Mouse (Mus musculus): ENCODE data around the gene Slc25a44. TPM values are rescaled to one million over a fixed set of nuclear protein-coding genes. Genes with fewer than 3 reads are reported as not detected.
"Not testable (repeated sequence)": the region's sequence is repeated elsewhere in the genome, so short reads cannot be mapped to it uniquely, and the experiment has no call there.

The Slc25a44 gene
- total RNA-seq, 4 experiments from 2014 or later = 66.0 to 72.8 (median 68.6) TPM

DNA sequence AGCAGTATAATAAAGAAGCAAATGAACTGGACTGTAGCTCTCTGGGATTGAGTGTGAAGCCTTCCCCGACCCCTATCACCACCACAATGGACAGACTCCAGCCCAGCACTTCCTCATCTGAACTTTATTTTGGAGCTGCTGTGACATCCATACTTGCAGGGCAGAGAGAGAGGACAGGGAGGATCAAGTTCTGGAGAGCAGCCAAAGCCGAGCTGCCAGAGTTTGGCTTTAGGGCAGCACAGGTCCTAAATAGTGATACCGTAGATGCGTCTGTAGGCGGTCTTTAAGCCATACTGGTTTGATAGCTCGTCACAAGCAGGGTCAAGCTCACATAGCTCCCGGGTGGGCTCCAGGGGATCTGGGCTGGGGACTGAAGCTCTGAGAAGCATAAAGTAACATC is 56.4 kb downstream of the Slc25a44 start:
- not testable (repeated sequence) for DNase-seq (ENCODE audit: low spot score in 2 of 2)

DNA sequence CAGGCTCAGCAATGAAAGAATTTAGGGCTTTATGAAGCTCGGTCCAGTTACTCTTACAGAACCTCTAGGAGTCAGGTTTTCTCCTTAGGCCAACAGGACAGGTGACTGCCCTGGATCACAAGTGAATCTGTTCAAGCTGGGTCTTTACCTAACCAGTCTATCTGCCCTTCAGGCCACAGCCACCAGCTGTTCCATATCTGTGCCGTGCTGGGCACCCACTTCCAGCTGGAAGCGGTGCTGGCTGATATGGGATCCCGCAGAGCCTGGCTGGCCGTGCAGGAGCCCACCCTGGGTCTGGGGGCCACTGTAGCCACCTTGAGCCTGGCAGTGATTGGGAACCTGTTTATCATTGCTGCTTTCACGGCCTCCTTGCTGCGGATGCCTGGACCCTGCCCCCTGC is 57.4 kb downstream of the Slc25a44 start:
- not testable (repeated sequence) for DNase-seq (ENCODE audit: low spot score in 2 of 2)

DNA sequence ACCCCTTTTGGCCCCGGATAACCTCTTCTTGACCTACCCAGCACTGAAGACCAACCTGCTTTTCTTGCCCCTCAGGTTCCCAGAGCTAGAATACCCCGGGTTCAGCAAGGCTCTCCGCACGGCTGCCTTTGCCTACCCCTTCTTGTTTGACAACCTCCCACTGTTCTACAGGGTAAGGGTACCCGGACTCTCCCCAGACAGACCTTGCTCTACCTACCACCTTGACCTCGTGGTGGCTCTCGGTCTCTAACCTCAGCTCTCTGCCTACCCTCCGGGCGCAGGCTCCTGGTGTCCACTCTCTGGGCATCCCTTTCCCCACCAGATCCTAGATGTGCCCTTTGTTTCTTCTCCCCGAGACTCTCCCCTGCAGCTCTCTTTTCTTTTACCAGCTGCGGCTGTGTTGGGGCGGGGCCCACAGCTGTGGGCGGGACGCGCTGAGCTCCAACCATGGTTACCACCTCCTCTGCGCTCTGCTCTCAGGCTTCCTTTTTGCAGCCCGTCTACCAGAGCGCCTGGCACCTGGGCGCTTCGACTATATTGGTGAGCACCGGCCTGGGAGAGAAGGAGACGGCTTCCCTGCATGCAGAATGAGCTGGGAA is 58.0 kb downstream of the Slc25a44 start:
- peak in 1 of 2 experiments; percentile 54 for DNase-seq (ENCODE audit: low spot score in 2 of 2)

DNA sequence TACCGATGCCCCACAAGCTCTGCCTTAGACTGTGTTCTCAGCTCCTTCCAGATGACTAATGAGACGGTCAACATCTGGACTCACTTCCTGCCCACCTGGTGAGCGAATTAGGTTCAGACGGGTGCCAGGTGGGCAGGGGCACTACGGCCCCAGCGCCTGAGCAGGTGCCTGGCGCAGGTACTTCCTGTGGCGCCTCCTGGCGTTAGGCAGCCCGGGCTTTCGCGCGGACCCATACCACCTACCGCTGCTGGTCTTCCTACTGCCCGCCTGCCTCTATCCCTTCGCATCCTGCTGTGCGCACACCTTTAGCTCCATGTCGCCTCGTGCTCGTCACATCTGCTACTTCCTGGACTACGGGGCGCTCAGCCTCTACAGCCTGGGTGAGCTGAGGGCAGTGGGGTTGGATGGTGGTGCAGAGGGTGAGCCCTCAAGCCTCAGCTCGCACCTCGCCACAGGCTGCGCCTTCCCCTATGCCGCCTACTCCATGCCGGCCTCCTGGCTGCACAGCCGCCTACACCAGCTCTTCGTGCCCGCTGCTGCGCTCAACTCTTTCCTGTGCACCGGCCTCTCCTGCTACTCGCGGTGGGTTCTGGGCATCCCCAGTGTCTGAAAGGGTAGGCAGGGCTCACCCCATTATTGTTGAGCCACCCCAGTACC is 59.1 kb downstream of the Slc25a44 start:
- no peak for DNase-seq (ENCODE audit: low spot score in 2 of 2)

DNA sequence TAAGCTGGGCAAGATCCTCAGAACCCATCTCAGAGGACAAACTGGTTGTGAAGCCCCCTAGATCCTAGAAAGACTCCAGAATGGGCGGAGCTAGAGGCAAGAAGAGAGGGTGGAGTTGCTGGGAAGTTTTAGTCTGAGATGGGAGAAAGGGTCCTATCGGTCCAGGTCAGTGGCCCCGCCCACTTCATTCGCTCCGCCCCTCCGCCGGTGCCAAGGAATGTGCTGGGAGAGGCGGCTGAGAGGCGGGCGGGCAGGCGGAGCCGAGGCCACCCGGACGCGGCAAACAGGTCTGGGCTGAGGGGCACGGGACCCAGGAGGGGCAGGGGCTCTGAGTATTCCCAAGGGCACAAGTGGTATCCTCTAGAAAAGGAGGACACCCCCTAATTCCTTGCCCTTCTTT is 60.6 kb downstream of the Slc25a44 start, which contains the start of gene Paqr6:
TSS of gene Paqr6 (plus strand) at position 248 of the 400 bp plus-strand sequence.
- DNase-seq (ENCODE audit: low spot score in 2 of 2) = peak in 1 of 2 experiments; percentile 63

DNA sequence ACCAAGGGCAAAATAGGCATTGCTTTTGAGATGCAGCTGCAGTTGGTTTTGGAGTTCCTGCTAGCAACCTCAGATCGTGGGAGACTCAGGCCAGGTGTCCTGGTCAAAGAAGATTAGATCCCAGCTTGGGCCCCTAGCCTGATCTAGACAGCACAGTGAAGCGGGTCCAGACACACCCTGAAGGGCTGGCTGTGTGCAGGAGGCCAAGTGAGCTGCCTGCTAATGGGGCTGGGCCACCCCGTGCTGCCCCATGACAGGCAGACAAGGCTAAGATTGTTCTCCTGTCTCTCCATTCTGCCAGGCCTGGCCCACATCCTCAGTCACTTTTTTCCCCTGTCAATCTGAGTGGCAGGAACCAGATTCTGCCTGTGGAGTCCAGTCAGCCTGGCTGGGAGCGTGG is 61.2 kb downstream of the Slc25a44 start:
- peak; percentile 53 to 76 for DNase-seq (ENCODE audit: low spot score in 2 of 2)

DNA sequence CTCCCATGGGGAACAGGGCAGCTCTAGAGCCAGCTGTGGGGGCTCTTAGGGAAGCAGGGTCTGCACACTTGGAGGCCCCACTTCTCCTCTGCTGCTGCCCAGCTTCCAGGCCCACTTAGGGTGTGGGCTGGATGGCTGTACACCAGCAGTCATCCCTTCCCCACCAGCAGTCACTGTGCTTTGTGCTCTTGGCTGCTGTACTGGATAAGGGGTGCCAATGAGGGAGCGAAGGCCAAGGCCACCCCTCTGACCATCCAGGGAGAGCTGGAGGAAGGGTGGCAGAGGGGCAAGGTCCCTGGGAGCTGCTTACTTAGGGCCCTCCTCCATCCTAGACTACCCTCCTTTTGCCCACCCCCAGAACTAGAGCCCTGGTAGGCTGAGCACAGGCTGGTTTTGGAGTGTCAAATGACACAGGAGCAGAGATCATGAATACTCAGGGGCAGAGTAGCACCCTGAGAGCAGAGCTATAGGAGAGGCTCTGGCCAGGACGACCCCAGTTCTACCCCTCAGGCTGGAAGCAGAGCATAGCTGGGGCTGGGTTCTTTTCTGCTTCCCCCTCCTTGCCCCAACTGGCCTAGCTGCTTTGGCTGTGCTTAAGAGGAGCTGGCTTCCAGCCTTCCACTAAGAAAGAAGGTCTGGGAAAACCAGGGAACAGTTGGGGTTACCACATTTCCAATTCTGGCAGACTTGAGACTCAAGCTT is 63.2 kb downstream of the Slc25a44 start:
- peak in 1 of 2 experiments; percentile 63 for DNase-seq (ENCODE audit: low spot score in 2 of 2)

DNA sequence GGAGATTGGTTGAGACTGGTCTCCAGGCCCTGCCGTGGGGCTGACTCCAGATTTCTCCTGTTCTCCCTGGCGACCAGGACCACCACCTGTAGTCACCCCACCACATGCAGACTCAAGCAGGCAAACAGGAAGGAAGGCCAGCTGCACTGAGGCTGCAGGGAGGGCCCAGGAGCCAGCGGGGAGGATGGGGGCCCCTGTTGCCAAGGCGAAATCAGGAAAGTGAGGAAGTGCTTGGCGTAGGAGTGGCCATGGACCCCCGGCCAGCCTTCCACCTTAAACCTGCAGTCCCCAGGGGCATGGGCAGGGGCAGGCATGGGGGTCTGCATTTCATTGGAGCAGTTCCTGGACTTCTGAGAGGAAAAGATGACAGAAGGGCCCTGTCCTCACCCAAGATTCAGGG is 63.8 kb downstream of the Slc25a44 start:
- DNase-seq (ENCODE audit: low spot score in 2 of 2) = no peak

Small RNAs within 50 kb of the gene (microRNA-seq; reads per million reads assigned to microRNA genes)
- gene Mir7011 = 0.32 to 1.0 reads per million in 2 experiments

Other genes starting within 250 kb of the Slc25a44 start
- gene Rhbg, start 170.4 kb downstream of the Slc25a44 start, total RNA-seq (2022) = not detected
- gene Gm38392, start 137.9 kb downstream of the Slc25a44 start, total RNA-seq (2022) = under 1 TPM in 2 of 4 experiments, not detected in 2; 0.45 to 0.54 TPM
- gene Tsacc, start 128.1 kb downstream of the Slc25a44 start, total RNA-seq (2022) = 1 to 10 TPM; 4.0 to 7.0 (median 4.4) TPM
- 100 to 1,000 TPM; 172 to 207 (median 187) TPM for gene Cct3, start 128.0 kb downstream of the Slc25a44 start, total RNA-seq (2022)
- 100 to 1,000 TPM in 2 of 4 experiments, 10 to 100 TPM in 2; 92.1 to 138 (median 99.4) TPM for gene Glmp, start 100.1 kb downstream of the Slc25a44 start, total RNA-seq (2022)
- gene Tmem79, start 89.0 kb downstream of the Slc25a44 start, total RNA-seq (2022) = 1 to 10 TPM; 1.3 to 2.7 (median 1.7) TPM
- 10 to 100 TPM; 68.5 to 94.9 (median 74.2) TPM for gene Smg5, start 88.9 kb downstream of the Slc25a44 start, total RNA-seq (2022)
- gene Paqr6, start 60.6 kb downstream of the Slc25a44 start, total RNA-seq (2022) = 10 to 100 TPM; 16.8 to 25.2 (median 19.3) TPM
- 1 to 10 TPM; 1.0 to 2.5 (median 2.0) TPM for gene Bglap3, start 52.4 kb downstream of the Slc25a44 start, total RNA-seq (2022)
- gene Bglap2, start 46.4 kb downstream of the Slc25a44 start, total RNA-seq (2022) = 1 to 10 TPM in 2 of 4 experiments, not detected in 2; 1.6 to 2.8 TPM
- 1 to 10 TPM in 1 of 4 experiments, not detected in 3; 1.3 TPM for gene Bglap, start 40.7 kb downstream of the Slc25a44 start, total RNA-seq (2022)
- gene Pmf1, start 14.8 kb downstream of the Slc25a44 start, total RNA-seq (2022) = 1 to 10 TPM; 5.5 to 8.3 (median 6.0) TPM
- gene Sema4a, start 36.0 kb upstream of the Slc25a44 start, total RNA-seq (2022) = 10 to 100 TPM; 43.0 to 52.1 (median 50.8) TPM
- 10 to 100 TPM; 38.0 to 45.6 (median 40.2) TPM for gene Lmna, start 84.8 kb upstream of the Slc25a44 start, total RNA-seq (2022)
- gene Mex3a, start 107.3 kb upstream of the Slc25a44 start, total RNA-seq (2022) = 1 to 10 TPM; 2.4 to 2.8 (median 2.6) TPM
- 1 to 10 TPM in 1 of 4 experiments, not detected in 3; 1.5 TPM for gene Rab25, start 123.2 kb upstream of the Slc25a44 start, total RNA-seq (2022)
- gene Lamtor2, start 127.9 kb upstream of the Slc25a44 start, total RNA-seq (2022) = 100 to 1,000 TPM in 3 of 4 experiments, 10 to 100 TPM in 1; 89.2 to 111 (median 106) TPM
- 100 to 1,000 TPM in 2 of 4 experiments, 10 to 100 TPM in 2; 96.1 to 118 (median 107) TPM for gene Ubqln4, start 128.6 kb upstream of the Slc25a44 start, total RNA-seq (2022)
- gene Ssr2, start 150.7 kb upstream of the Slc25a44 start, total RNA-seq (2022) = 10 to 100 TPM; 86.4 to 96.0 (median 90.1) TPM
- gene Arhgef2, start 180.8 kb upstream of the Slc25a44 start, total RNA-seq (2022) = 100 to 1,000 TPM; 210 to 272 (median 257) TPM
- gene Rxfp4, start 228.0 kb upstream of the Slc25a44 start, total RNA-seq (2022) = not detected